9 mouse cellular contexts compared by ENCODE assay signal in genomic region chr7:27650949-27651348, GRCm38 (mm10). TPM values are rescaled to one million over a fixed set of nuclear protein-coding genes. Genes with fewer than 3 reads are reported as not detected.
DNase-seq lines count a peak whose midpoint lies in the region; ATAC-seq and TF ChIP-seq lines count a peak whose summit lies in the region.
"Had no signal": no experiment of that assay in that cellular context is flagged by ENCODE, and none has a peak within 500 bp of the region (broad histone marks: within the 10 kb centered on the region; RNA-seq: fewer than 3 reads in every experiment).

No protein-coding gene starts in this region.

- H3K9ac ChIP-seq in kidney, embryonic 15.5 days, result no peak overlapping the region
- H3K9ac ChIP-seq in liver, adult 2 months (ENCODE audit: low read depth, low read length), result no peak overlapping the region
- H3K9ac ChIP-seq: hindbrain, embryonic 15.5 days had no signal

- peak overlapping the region; percentile 31 for H3K4me2 ChIP-seq in kidney, embryonic 15.5 days
- H3K4me2 ChIP-seq: hindbrain, embryonic 15.5 days had no signal

- H3K4me3 ChIP-seq in kidney, embryonic 15.5 days (replicated peaks), result peak overlapping the region; percentile 17; the same call in 1 of the 2 replicates
- no peak overlapping the region for H3K4me3 ChIP-seq in liver, adult 2 months (ENCODE audit: insufficient read depth, low read depth, low read length)
- H3K4me3 ChIP-seq in olfactory bulb, adult 2 months (ENCODE audit: insufficient read depth, low read depth, low read length), result no peak overlapping the region
- H3K4me3 ChIP-seq in thymus, adult 2 months (ENCODE audit: control insufficient read depth, insufficient read depth, low read length), result no peak overlapping the region
- H3K4me3 ChIP-seq: hindbrain, embryonic 15.5 days had no signal

- peak; percentile 52 for ATAC-seq in activated CD4-positive, CD25-positive, alpha-beta regulatory T cell, adult 4 months
- ATAC-seq in kidney, embryonic 15.5 days (replicated peaks; ENCODE audit: low FRiP score), result no peak

- DNase-seq in B cell, adult 2 months, result peak; percentile 77 to 81
- DNase-seq in embryo, embryonic 11 days, result peak; percentile 86
- DNase-seq in gastrocnemius, postnatal 25 days, result peak; percentile 51
- DNase-seq in liver, adult 2 months (ENCODE audit: extremely low read depth, low read depth, low spot score), result peak; percentile 62
- peak; percentile 64 for DNase-seq in thymus, adult 2 months

- H3K27ac ChIP-seq in kidney, embryonic 15.5 days, result no peak overlapping the region
- H3K27ac ChIP-seq in liver, adult 2 months (replicated peaks; ENCODE audit: insufficient read depth, low read depth, low read length), result no peak overlapping the region
- no peak overlapping the region for H3K27ac ChIP-seq in olfactory bulb, adult 2 months (ENCODE audit: insufficient read depth, low read depth, low read length)
- H3K27ac ChIP-seq in thymus, adult 2 months (ENCODE audit: control insufficient read depth, insufficient read depth, low read length), result no peak overlapping the region
- H3K27ac ChIP-seq: hindbrain, embryonic 15.5 days had no signal

- H3K27me3 ChIP-seq in kidney, embryonic 15.5 days, result peaks cover 45% of the 10 kb centered on the region
- peaks cover 23% of the 10 kb centered on the region for H3K27me3 ChIP-seq in liver, adult 2 months (ENCODE audit: control insufficient read depth, insufficient read depth, low read length)
- peaks cover 5% of the 10 kb centered on the region; the same call in 1 of the 2 replicates for H3K27me3 ChIP-seq in thymus, adult 2 months (ENCODE audit: control insufficient read depth, insufficient read depth, low read length)
- H3K27me3 ChIP-seq: hindbrain, embryonic 15.5 days had no signal

- WGBS in kidney, embryonic 15.5 days, result 5% methylated on average over 10 of the region's 10 CpGs
- 5% methylated on average over 10 of the region's 10 CpGs for WGBS in liver, adult 2 months
- 8% methylated on average over 10 of the region's 10 CpGs for WGBS in olfactory bulb, adult 2 months
- 5% methylated on average over 10 of the region's 10 CpGs for WGBS in thymus, adult 2 months

- H3K79me2 ChIP-seq in liver, adult 2 months (ENCODE audit: control insufficient read depth, insufficient read depth, low read length), result no peaks in the 10 kb centered on the region

- TF ChIP-seq CTCF in liver, adult 2 months (IDR thresholded peaks at IDR 0.05; ENCODE audit: low read depth, low read length), result peak; percentile 82
- peak; percentile 37; the same call in 1 of the 2 replicates for TF ChIP-seq CTCF in olfactory bulb, adult 2 months (IDR thresholded peaks at IDR 0.05; ENCODE audit: insufficient read depth, low read depth, low read length)
- TF ChIP-seq CTCF in thymus, adult 2 months (IDR thresholded peaks at IDR 0.05; ENCODE audit: borderline replicate concordance, control insufficient read depth, extremely low read depth, insufficient read depth, low read length, poor library complexity), result no peak

- H3K36me3 ChIP-seq in kidney, embryonic 15.5 days, result no peaks in the 10 kb centered on the region
- no peaks in the 10 kb centered on the region for H3K36me3 ChIP-seq in liver, adult 2 months (ENCODE audit: control insufficient read depth, insufficient read depth, low read length)
- H3K36me3 ChIP-seq in thymus, adult 2 months (ENCODE audit: control insufficient read depth, insufficient read depth, low read length), result no peaks in the 10 kb centered on the region
- H3K36me3 ChIP-seq: hindbrain, embryonic 15.5 days had no signal

- H3K9me3 ChIP-seq in kidney, embryonic 15.5 days (replicated peaks), result no peaks in the 10 kb centered on the region
- H3K9me3 ChIP-seq: hindbrain, embryonic 15.5 days had no signal

- no peak for TF ChIP-seq POLR2A in liver, adult 2 months (IDR thresholded peaks at IDR 0.05; ENCODE audit: extremely low read depth, insufficient read depth, low read length)
- TF ChIP-seq POLR2A in olfactory bulb, adult 2 months (IDR thresholded peaks at IDR 0.05; ENCODE audit: insufficient read depth, low read depth, low read length), result no peak
- no peak for TF ChIP-seq POLR2A in thymus, adult 2 months (IDR thresholded peaks at IDR 0.05; ENCODE audit: control insufficient read depth, extremely low read depth, insufficient read depth, low read length, poor library complexity)

- H3K4me1 ChIP-seq in kidney, embryonic 15.5 days, result peaks cover 15% of the 10 kb centered on the region
- no peaks in the 10 kb centered on the region for H3K4me1 ChIP-seq in liver, adult 2 months (ENCODE audit: control insufficient read depth, insufficient read depth, low read length)
- H3K4me1 ChIP-seq in olfactory bulb, adult 2 months (ENCODE audit: control insufficient read depth, insufficient read depth, low read length), result peaks cover 13% of the 10 kb centered on the region
- H3K4me1 ChIP-seq in thymus, adult 2 months (replicated peaks; ENCODE audit: control insufficient read depth, insufficient read depth, low read length), result no peaks in the 10 kb centered on the region

RNA-seq across cellular contexts. Expression of gene Ttc9b, which starts 2.8 kb away (rescaled TPM):
- not detected for polyA plus RNA-seq in activated CD4-positive, CD25-positive, alpha-beta regulatory T cell, adult 4 months (2017; shearing (Covaris generic))
- total RNA-seq in gastrocnemius, postnatal 25 days (2021), result not detected
- 0.28 and 0.86 TPM in 2 replicates for polyA plus RNA-seq in kidney, embryonic 15.5 days (2015; fragmentation: Nextera tagmentation; extraction: Ambion mirVana)
- total RNA-seq in liver, adult 2 months (2014; rRNA removed), result not detected in 2 replicates
- polyA plus RNA-seq in liver, adult 2 months (2012; rRNA removed), result not detected in 2 replicates
- not detected in 2 replicates for polyA plus RNA-seq in olfactory bulb, adult 2 months (2012; ENCODE audit: insufficient read depth, insufficient read length, low replicate concordance, missing spikeins)
- 0.05 TPM in 1 of 2 replicates, not detected in the other for polyA plus RNA-seq in thymus, adult 2 months (2012; rRNA removed)

RNA-seq across cellular contexts. Expression of gene Map3k10, which starts 23.4 kb away (rescaled TPM):
- polyA plus RNA-seq in activated CD4-positive, CD25-positive, alpha-beta regulatory T cell, adult 4 months (2017; shearing (Covaris generic)), result 1 to 10 TPM in 1 of 2 experiments, under 1 TPM in 1; 0.61 to 1.2 TPM
- 10 to 100 TPM; 27.7 to 28.1 TPM for total RNA-seq in gastrocnemius, postnatal 25 days (2021)
- polyA plus RNA-seq in kidney, embryonic 15.5 days (2015; fragmentation: Nextera tagmentation; extraction: Ambion mirVana), result 6.5 and 7.6 TPM in 2 replicates
- total RNA-seq in liver, adult 2 months (2014; rRNA removed), result 10.0 and 10.6 TPM in 2 replicates
- polyA plus RNA-seq in liver, adult 2 months (2012; rRNA removed), result 20.1 and 21.5 TPM in 2 replicates
- not detected in 2 replicates for polyA plus RNA-seq in olfactory bulb, adult 2 months (2012; ENCODE audit: insufficient read depth, insufficient read length, low replicate concordance, missing spikeins)
- polyA plus RNA-seq in thymus, adult 2 months (2012; rRNA removed), result 24.7 and 30.0 TPM in 2 replicates

RNA-seq across cellular contexts. Expression of gene Zfp607b, which starts 38.2 kb away (rescaled TPM):
- 1 to 10 TPM; 2.1 TPM for polyA plus RNA-seq in activated CD4-positive, CD25-positive, alpha-beta regulatory T cell, adult 4 months (2017; shearing (Covaris generic))
- under 1 TPM; 0.49 to 0.75 TPM for total RNA-seq in gastrocnemius, postnatal 25 days (2021)
- polyA plus RNA-seq in kidney, embryonic 15.5 days (2015; fragmentation: Nextera tagmentation; extraction: Ambion mirVana), result 3.4 and 4.6 TPM in 2 replicates
- 0.27 and 0.28 TPM in 2 replicates for total RNA-seq in liver, adult 2 months (2014; rRNA removed)
- polyA plus RNA-seq in liver, adult 2 months (2012; rRNA removed), result 0.05 and 0.40 TPM in 2 replicates
- polyA plus RNA-seq in olfactory bulb, adult 2 months (2012; ENCODE audit: insufficient read depth, insufficient read length, low replicate concordance, missing spikeins), result not detected in 2 replicates
- 0.77 and 0.92 TPM in 2 replicates for polyA plus RNA-seq in thymus, adult 2 months (2012; rRNA removed)

RNA-seq across cellular contexts. Expression of gene Akt2, which starts 59.6 kb away (rescaled TPM):
- 10 to 100 TPM; 43.6 to 48.5 TPM for polyA plus RNA-seq in activated CD4-positive, CD25-positive, alpha-beta regulatory T cell, adult 4 months (2017; shearing (Covaris generic))
- total RNA-seq in gastrocnemius, postnatal 25 days (2021), result 100 to 1,000 TPM; 135 to 147 TPM
- 97.9 and 106 TPM in 2 replicates for polyA plus RNA-seq in kidney, embryonic 15.5 days (2015; fragmentation: Nextera tagmentation; extraction: Ambion mirVana)
- total RNA-seq in liver, adult 2 months (2014; rRNA removed), result 57.1 and 65.5 TPM in 2 replicates
- polyA plus RNA-seq in liver, adult 2 months (2012; rRNA removed), result 78.1 and 81.3 TPM in 2 replicates
- not detected in 2 replicates for polyA plus RNA-seq in olfactory bulb, adult 2 months (2012; ENCODE audit: insufficient read depth, insufficient read length, low replicate concordance, missing spikeins)
- polyA plus RNA-seq in thymus, adult 2 months (2012; rRNA removed), result 133 and 139 TPM in 2 replicates
